Mouse (Mus musculus) MEL-GATA-1-ER (cell line): ENCODE data around the gene Aldob.
"Not testable (repeated sequence)": the region's sequence is repeated elsewhere in the genome, so short reads cannot be mapped to it uniquely, and the experiment has no call there.

Experiments
- DNase-seq: peaks from one replicate; pipeline ENCODE4 v3.0.0-alpha.2; 2012; ENCODE audit warnings: low read depth; ENCODE audit errors: extremely low read depth

Aldob gene

GRCm38 (mm10) chr4:49535675-49536294 lies 13.6 kb downstream of the Aldob start:
- DNase-seq, result no peak

GRCm38 (mm10) chr4:49535036-49535435 lies 14.3 kb downstream of the Aldob start:
- DNase-seq, result no peak

- DNase-seq, result no peak
Measured at GRCm38 (mm10) chr4:49522576-49522975, 26.8 kb downstream of the Aldob start.

GRCm38 (mm10) chr4:49521346-49521745 lies 28.0 kb downstream of the Aldob start:
- peak; percentile 24 for DNase-seq

GRCm38 (mm10) chr4:49520572-49521340 lies 28.6 kb downstream of the Aldob start, which contains the start of the genes Mrpl50 and Zfp189:
Gene Mrpl50, minus strand, starts transcription at chr4:49521093.
Gene Zfp189, plus strand, starts transcription at chr4:49521176.
- peak; percentile 95 for DNase-seq

GRCm38 (mm10) chr4:49519476-49519875 lies 29.9 kb downstream of the Aldob start:
- DNase-seq, result peak; percentile 54

GRCm38 (mm10) chr4:49514441-49514840 lies 34.9 kb downstream of the Aldob start:
- DNase-seq, result no peak

- no peak for DNase-seq
Measured at GRCm38 (mm10) chr4:49512636-49513035, 36.7 kb downstream of the Aldob start.

GRCm38 (mm10) chr4:49510236-49510835 lies 39.0 kb downstream of the Aldob start:
- not testable (repeated sequence) for DNase-seq

- no peak for DNase-seq
Measured at GRCm38 (mm10) chr4:49509183-49509582, 40.2 kb downstream of the Aldob start.

- DNase-seq, result no peak
Measured at GRCm38 (mm10) chr4:49506386-49506785, 43.0 kb downstream of the Aldob start, which contains the start of gene Baat. Gene Baat, minus strand, starts transcription at chr4:49506557.

GRCm38 (mm10) chr4:49503563-49503962 lies 45.8 kb downstream of the Aldob start:
- DNase-seq, result no peak
